Mouse (Mus musculus) CH12.LX (cell line): ENCODE results near the gene Gm49405. TPM values are rescaled to one million over a fixed set of nuclear protein-coding genes. Genes with fewer than 3 reads are reported as not detected.

Experiments used
- DNase-seq: peaks from one replicate; pipeline ENCODE4 v3.0.0-alpha.2; 2013; ENCODE audit errors: extremely low read depth
- H3K27ac ChIP-seq: 2 replicates; pipeline ENCODE4 v1.5.1; 2012; ENCODE audit warnings: low read depth, mild to moderate bottlenecking, control low read depth, moderate library complexity; ENCODE audit not compliant: insufficient read depth
- H3K27me3 ChIP-seq: replicated peaks from 2 replicates; pipeline ENCODE3; 2012; ENCODE audit warnings: inconsistent platforms
- H3K36me3 ChIP-seq, 2 experiments: replicated peaks in 1 of 2; 2 replicates each; pipeline versions ENCODE3 to v1.6.1; 2012; ENCODE audit warnings: inconsistent platforms in 1 of 2, low read length in 1 of 2, mild to moderate bottlenecking in 1 of 2, mixed read lengths in 1 of 2, moderate library complexity in 1 of 2; ENCODE audit not compliant: control insufficient read depth in 1 of 2, insufficient read depth in 1 of 2
- H3K4me1 ChIP-seq, 2 experiments: 2 replicates each; pipeline ENCODE4 v1.6.1; 2012; ENCODE audit warnings: inconsistent platforms in 1 of 2, moderate library complexity in 1 of 2; ENCODE audit not compliant: insufficient read depth in 2 of 2, control insufficient read depth in 1 of 2
- H3K4me2 ChIP-seq: 2 replicates; pipeline ENCODE4 v1.6.1; 2012; ENCODE audit warnings: low read depth, mild to moderate bottlenecking, control low read depth; ENCODE audit not compliant: poor library complexity, insufficient read depth, severe bottlenecking
- H3K4me3 ChIP-seq, 3 experiments: fragments of 150-350 bp in 1 of 3; sonication (generic) in 1 of 3; replicated peaks in 1 of 3; 2 replicates each; pipeline versions ENCODE3 to v1.5.1; 2011 to 2012; ENCODE audit warnings: low read depth in 2 of 3, low read length in 2 of 3, mild to moderate bottlenecking in 2 of 3, moderate library complexity in 2 of 3, control low read depth in 1 of 3, improper control_type of control experiment in 1 of 3, inconsistent platforms in 1 of 3, mixed read lengths in 1 of 3; ENCODE audit not compliant: poor library complexity in 1 of 3
- H3K79me2 ChIP-seq: replicated peaks from 2 replicates; pipeline ENCODE4 v1.6.1; 2012; ENCODE audit warnings: mild to moderate bottlenecking, moderate library complexity; ENCODE audit not compliant: control insufficient read depth, poor library complexity, insufficient read depth, severe bottlenecking; ENCODE audit errors: extremely low read depth
- H3K9ac ChIP-seq: 2 replicates; pipeline ENCODE4 v1.6.1; 2012; ENCODE audit warnings: low read depth, mild to moderate bottlenecking, control low read depth, moderate library complexity; ENCODE audit not compliant: insufficient read depth
- H3K9me3 ChIP-seq: replicated peaks from 2 replicates; pipeline ENCODE3; 2012; ENCODE audit warnings: low read length, inconsistent platforms, mixed read lengths
- BHLHE40 ChIP-seq: IDR thresholded peaks from 2 replicates; pipeline ENCODE4 v1.6.1; 2011; ENCODE audit warnings: mild to moderate bottlenecking, low read depth, low read length, improper control_type of control experiment
- CHD1 ChIP-seq: IDR thresholded peaks from 2 replicates; pipeline ENCODE4 v1.6.1; 2012; ENCODE audit warnings: low read depth, low read length, improper control_type of control experiment, inconsistent platforms
- CHD2 ChIP-seq: IDR thresholded peaks from 2 replicates; pipeline ENCODE4 v1.6.1; 2011; ENCODE audit warnings: low read length, improper control_type of control experiment
- GABPA ChIP-seq: IDR thresholded peaks from 2 replicates; pipeline ENCODE4 v1.6.1; 2012; ENCODE audit warnings: low read depth, low read length, improper control_type of control experiment, inconsistent platforms; ENCODE audit not compliant: insufficient replicate concordance
- IRF4 ChIP-seq: IDR thresholded peaks from 2 replicates; pipeline ENCODE4 v1.6.1; 2014; ENCODE audit warnings: low read depth, mild to moderate bottlenecking, inconsistent platforms, low read length, improper control_type of control experiment
- JUND ChIP-seq: conservative IDR thresholded peaks from 2 replicates; pipeline ENCODE4 v1.6.1; 2011; ENCODE audit warnings: low read depth, low read length, improper control_type of control experiment
- MAZ ChIP-seq: IDR thresholded peaks from 2 replicates; pipeline ENCODE4 v1.6.1; 2012; ENCODE audit warnings: low read depth, mild to moderate bottlenecking, inconsistent platforms, low read length, improper control_type of control experiment, moderate library complexity
- MEF2A ChIP-seq: IDR thresholded peaks from 2 replicates; pipeline ENCODE4 v1.6.1; 2014; ENCODE audit warnings: low read depth, mild to moderate bottlenecking, inconsistent platforms, low read length, improper control_type of control experiment, borderline replicate concordance
- MXI1 ChIP-seq: IDR thresholded peaks from 2 replicates; pipeline ENCODE4 v1.6.1; 2011; ENCODE audit warnings: mild to moderate bottlenecking, low read depth, low read length, improper control_type of control experiment
- PAX5 ChIP-seq: IDR thresholded peaks from 2 replicates; pipeline ENCODE4 v1.6.1; 2012; ENCODE audit warnings: low read length, inconsistent platforms, mixed read lengths
- POLR2AphosphoS2 ChIP-seq: IDR thresholded peaks from 2 replicates; pipeline ENCODE4 v1.6.1; 2011; ENCODE audit warnings: low read depth, low read length, improper control_type of control experiment
- RAD21 ChIP-seq: IDR thresholded peaks from 2 replicates; pipeline ENCODE4 v1.6.1; 2011; ENCODE audit warnings: low read depth, mild to moderate bottlenecking, low read length, improper control_type of control experiment, moderate library complexity
- RCOR1 ChIP-seq: conservative IDR thresholded peaks from 2 replicates; pipeline ENCODE4 v1.6.1; 2012; ENCODE audit warnings: low read depth, mild to moderate bottlenecking, inconsistent platforms, low read length, improper control_type of control experiment
- SMC3 ChIP-seq: IDR thresholded peaks from 2 replicates; pipeline ENCODE4 v1.6.1; 2011; ENCODE audit warnings: low read depth, low read length, improper control_type of control experiment
- TBP ChIP-seq: conservative IDR thresholded peaks from 2 replicates; pipeline ENCODE4 v1.6.1; 2011; ENCODE audit warnings: low read depth, low read length, improper control_type of control experiment
- TCF12 ChIP-seq: IDR thresholded peaks from 2 replicates; pipeline ENCODE4 v1.6.1; 2014; ENCODE audit warnings: low read depth, mild to moderate bottlenecking, inconsistent platforms, low read length, improper control_type of control experiment
- UBTF ChIP-seq: IDR thresholded peaks from 2 replicates; pipeline ENCODE4 v1.6.1; 2012; ENCODE audit warnings: low read depth, mild to moderate bottlenecking, inconsistent platforms, low read length, improper control_type of control experiment, moderate library complexity
- USF1 ChIP-seq: IDR thresholded peaks from 2 replicates; pipeline ENCODE4 v1.6.1; 2014; ENCODE audit warnings: low read depth, mild to moderate bottlenecking, inconsistent platforms, low read length, improper control_type of control experiment
- USF2 ChIP-seq: conservative IDR thresholded peaks from 2 replicates; pipeline ENCODE4 v1.6.1; 2011; ENCODE audit warnings: low read depth, low read length, improper control_type of control experiment
- ZC3H11A ChIP-seq: IDR thresholded peaks from 2 replicates; pipeline ENCODE4 v1.6.1; 2012; ENCODE audit warnings: low read depth, mild to moderate bottlenecking, inconsistent platforms, low read length, improper control_type of control experiment
- ZMIZ1 ChIP-seq: IDR thresholded peaks from 2 replicates; pipeline ENCODE4 v1.6.1; 2012; ENCODE audit warnings: low read depth, mild to moderate bottlenecking, inconsistent platforms, low read length, improper control_type of control experiment
- dilution Hi-C: fragments of 300-500 bp; cut with MboI; formaldehyde crosslinking; loops from 2 replicates; pipeline ENCODE4 v1.14.3; 2020; ENCODE audit warnings: low sequenced_read_pairs; ENCODE audit not compliant: extremely low pct_unique_long_range_greater_than_20kb, extremely low pct_ligation_motif_present
- in situ Hi-C: fragments of 300-500 bp; cut with MboI; formaldehyde crosslinking; loops from 3 replicates; pipeline ENCODE4 v1.14.3; 2019; ENCODE audit warnings: low sequenced_read_pairs, low pct_ligation_motif_present, low pct_unique_long_range_greater_than_20kb, mixed read lengths
- polyA plus RNA-seq: library from polyadenylated mRNA; unstranded; fragments of >175 nt; gene quantifications from 2 replicates; pipeline ENCODE4 v1.2.1, GENCODE M21; 2012; ENCODE audit warnings: low read depth; ENCODE audit not compliant: insufficient read length
- total RNA-seq, 2 experiments: library from RNA; depleted of rRNA; stranded (reverse); fragments of 300-350 nt in 1 of 2; fragments of >200 nt in 1 of 2; gene quantifications; 2 replicates each; pipeline ENCODE4 v1.2.3; 2012 to 2014

Gene Gm49405
- total and polyA plus RNA-seq, 3 experiments: 0.99 to 2.7 (median 2.0) TPM

- Histone ChIP-seq H3K27ac (no peak within 1 kb of the TSS), H3K4me1 (no peaks in the 10 kb centered on the region), H3K4me3 (no peak within 1 kb of the TSS), H3K9ac (no peak within 1 kb of the TSS), H3K36me3 (no peaks in the 10 kb centered on the region), H3K27me3 (peaks cover 59% of the 10 kb centered on the region), H3K79me2 (no peaks in the 10 kb centered on the region), H3K9me3 (peaks cover 7% of the 10 kb centered on the region), H3K4me2 (no peak within 1 kb of the TSS)
- no peak for TF ChIP-seq PAX5
- no peak for TF ChIP-seq TCF12
- no peak for TF ChIP-seq CHD2
- no peak for DNase-seq
- dilution Hi-C loops: no loop called here
- in situ Hi-C loops: no loop called here
Observed at GRCm38 (mm10) chr19:3992416-3992815, 8.0 kb upstream of the Gm49405 start, which contains the start of gene Tbx10. Gene Tbx10 (plus strand): TSS chr19:3992752.

- no peak for DNase-seq
- in situ Hi-C loops: no loop called here
- Histone ChIP-seq H3K4me2 (no peak overlapping the region), H3K79me2 (no peaks in the 10 kb centered on the region), H3K4me3 (no peak overlapping the region), H3K27ac (no peak overlapping the region), H3K9ac (no peak overlapping the region), H3K36me3 (no peaks in the 10 kb centered on the region), H3K9me3 (no peaks in the 10 kb centered on the region), H3K27me3 (peaks cover 59% of the 10 kb centered on the region), H3K4me1 (peaks cover 7 to 11% of the 10 kb centered on the region in 2 experiments; a peak in 3 of 4 replicates)
- dilution Hi-C loops: no loop called here
- TF ChIP-seq JUND (no peak), MXI1 (no peak), ZC3H11A (no peak), SMC3 (no peak), IRF4 (no peak)
Observed at GRCm38 (mm10) chr19:3994932-3995331, 5.5 kb upstream of the Gm49405 start.

GRCm38 (mm10) chr19:3995505-3995904, 4.9 kb upstream of the Gm49405 start:
- H3K9ac ChIP-seq: no peak overlapping the region
- DNase-seq: no peak
- H3K79me2 ChIP-seq: no peaks in the 10 kb centered on the region
- H3K4me2 ChIP-seq: no peak overlapping the region
- peaks cover 58% of the 10 kb centered on the region for H3K27me3 ChIP-seq
- no peaks in the 10 kb centered on the region for H3K9me3 ChIP-seq
- no peak overlapping the region for H3K27ac ChIP-seq
- TF ChIP-seq MXI1 (no peak), JUND (no peak), ZMIZ1 (no peak), UBTF (no peak), USF1 (no peak), CHD2 (no peak), RAD21 (no peak), POLR2AphosphoS2 (no peak), USF2 (no peak), RCOR1 (no peak), TBP (no peak), MEF2A (no peak), CHD1 (no peak), BHLHE40 (no peak), MAZ (no peak), GABPA (no peak)
- H3K4me1 ChIP-seq: peaks cover 7 to 11% of the 10 kb centered on the region in 2 experiments; a peak in 3 of 4 replicates
- in situ Hi-C loops (no loop called here), dilution Hi-C loops (no loop called here)
- H3K36me3 ChIP-seq: no peaks in the 10 kb centered on the region
- no peak overlapping the region for H3K4me3 ChIP-seq
